Mouse (Mus musculus): ENCODE data around the gene Zfp777. TPM values are rescaled to one million over a fixed set of nuclear protein-coding genes. Genes with fewer than 3 reads are reported as not detected.
A peak's percentile ranks its signal among the peaks of the same experiment; 100 is the strongest.

Zfp777 gene
- total RNA-seq (2021), result 10 to 100 TPM; 14.4 to 16.3 TPM
- long read RNA-seq, experiment 1, partial matches to known transcripts, result 1 of 5 reads
- long read RNA-seq, experiment 1, other reads (novel, unspliced or antisense), result 2 of 5 reads
- long read RNA-seq, experiment 2, partial matches to known transcripts, result 2 of 13 reads
- long read RNA-seq, experiment 2, other reads (novel, unspliced or antisense), result 8 of 13 reads

- intact Hi-C loops (cut with DNase I), result loop anchor here (5.0 kb wide), 1 partner anchor 126 kb away; the partner anchor contains the start of gene Zfp212
- peak; percentile 73 for DNase-seq
Observed at GRCm38 (mm10) chr6:48048426-48049272, at the start of gene Zfp777. Gene Zfp777, minus strand, starts transcription at chr6:48048911.

- no peak for DNase-seq
- intact Hi-C loops (cut with DNase I), result no loop called here
Observed at GRCm38 (mm10) chr6:48086957-48087715, 38.4 kb upstream of the Zfp777 start.

- DNase-seq, result peak; percentile 88 to 90
- intact Hi-C loops (cut with DNase I), result no loop called here
Observed at GRCm38 (mm10) chr6:48086471-48086878, 37.8 kb upstream of the Zfp777 start, which contains the start of gene Zfp746. Gene Zfp746, minus strand, starts transcription at chr6:48086593.

- intact Hi-C loops (cut with DNase I), result no loop called here
- peak; percentile 49 to 59 for DNase-seq
Observed at GRCm38 (mm10) chr6:48085521-48086404, 37.1 kb upstream of the Zfp777 start.

- DNase-seq, result no peak
- intact Hi-C loops (cut with DNase I), result loop anchor here (5.0 kb wide), 1 partner anchor 66 kb away; no protein-coding TSS in a partner anchor
Observed at GRCm38 (mm10) chr6:48083733-48084191, 35.1 kb upstream of the Zfp777 start.

GRCm38 (mm10) chr6:48081952-48082351 is 33.2 kb upstream of the Zfp777 start:
- intact Hi-C loops (cut with DNase I), result loop anchor here (5.0 kb wide), 1 partner anchor 65 kb away; no protein-coding TSS in a partner anchor
- DNase-seq, result no peak

- intact Hi-C loops (cut with DNase I), result loop anchor here (5.0 kb wide), 1 partner anchor 64 kb away; no protein-coding TSS in a partner anchor
- DNase-seq, result no peak
Observed at GRCm38 (mm10) chr6:48081021-48081420, 32.3 kb upstream of the Zfp777 start.

GRCm38 (mm10) chr6:48073316-48073715 is 24.6 kb upstream of the Zfp777 start:
- intact Hi-C loops (cut with DNase I), result no loop called here
- no peak for DNase-seq

GRCm38 (mm10) chr6:48067492-48067891 is 18.8 kb upstream of the Zfp777 start:
- no peak for DNase-seq
- intact Hi-C loops (cut with DNase I), result no loop called here

GRCm38 (mm10) chr6:48065587-48066075 is 16.9 kb upstream of the Zfp777 start:
- intact Hi-C loops (cut with DNase I), result no loop called here
- no peak for DNase-seq

- no peak for DNase-seq
- intact Hi-C loops (cut with DNase I), result no loop called here
Observed at GRCm38 (mm10) chr6:48064451-48064850, 15.7 kb upstream of the Zfp777 start.

GRCm38 (mm10) chr6:48063940-48064339 is 15.2 kb upstream of the Zfp777 start:
- intact Hi-C loops (cut with DNase I), result no loop called here
- no peak for DNase-seq

GRCm38 (mm10) chr6:48060895-48061294 is 12.2 kb upstream of the Zfp777 start:
- intact Hi-C loops (cut with DNase I), result no loop called here
- no peak for DNase-seq

- no peak for DNase-seq
- intact Hi-C loops (cut with DNase I), result no loop called here
Observed at GRCm38 (mm10) chr6:48060421-48060820, 11.7 kb upstream of the Zfp777 start.

- no peak for DNase-seq
- intact Hi-C loops (cut with DNase I), result no loop called here
Observed at GRCm38 (mm10) chr6:48052136-48052535, 3.4 kb upstream of the Zfp777 start.

- DNase-seq, result no peak
- intact Hi-C loops (cut with DNase I), result no loop called here
Observed at GRCm38 (mm10) chr6:48051666-48052065, 3.0 kb upstream of the Zfp777 start.

- DNase-seq, result no peak
- intact Hi-C loops (cut with DNase I), result loop anchor here (5.0 kb wide), 1 partner anchor 127 kb away; the partner anchor contains the start of gene Zfp212
Observed at GRCm38 (mm10) chr6:48049273-48050065, 758 bp upstream of the Zfp777 start.

Measured in gastrocnemius, postnatal 36 days (tissue).